Mouse (Mus musculus) heart, postnatal 0 days (tissue): ENCODE data around the gene Gimd1. TPM values are rescaled to one million over a fixed set of nuclear protein-coding genes. Genes with fewer than 3 reads are reported as not detected.

Source experiments
- ATAC-seq: fragments of 200-750 bp; cut with Nextera tagmentation; 2 replicates; pipeline ENCODE4 v1.8.0; 2017; ENCODE audit warnings: low read depth, moderate number of reproducible peaks, moderate library complexity; ENCODE audit not compliant: insufficient read depth
- DNase-seq: peaks from one replicate; pipeline ENCODE4 v3.0.0-alpha.2; 2016; ENCODE audit warnings: low spot score
- H3K27ac ChIP-seq: fragments of 300-500 bp; sonication (generic); 2 replicates; pipeline ENCODE4 v1.5.1; 2014; ENCODE audit warnings: low read depth, mild to moderate bottlenecking
- H3K27me3 ChIP-seq: fragments of 300-500 bp; sonication (generic); 2 replicates; pipeline ENCODE4 v1.6.1; 2014; ENCODE audit warnings: low read length, mixed read lengths; ENCODE audit not compliant: control insufficient read depth, insufficient read depth
- H3K36me3 ChIP-seq: fragments of 300-500 bp; sonication (generic); replicated peaks from 2 replicates; pipeline ENCODE4 v1.6.1; 2014; ENCODE audit warnings: low read length, mixed read lengths; ENCODE audit not compliant: control insufficient read depth, insufficient read depth
- H3K4me1 ChIP-seq: fragments of 300-500 bp; sonication (generic); 2 replicates; pipeline ENCODE4 v1.6.1; 2014; ENCODE audit warnings: antibody characterized with exemption; ENCODE audit not compliant: control insufficient read depth, insufficient read depth
- H3K4me2 ChIP-seq: fragments of 300-500 bp; sonication (generic); 2 replicates; pipeline ENCODE4 v1.6.1; 2014; ENCODE audit warnings: low read depth, mild to moderate bottlenecking, low read length, moderate library complexity
- H3K4me3 ChIP-seq: fragments of 300-500 bp; sonication (generic); 2 replicates; pipeline ENCODE4 v1.5.1; 2014; ENCODE audit warnings: low read depth, low read length
- H3K9ac ChIP-seq: fragments of 300-500 bp; sonication (generic); replicated peaks from 2 replicates; pipeline ENCODE4 v1.6.1; 2014; ENCODE audit warnings: low read depth, low read length, mixed read lengths
- H3K9me3 ChIP-seq: fragments of 300-500 bp; sonication (generic); replicated peaks from 2 replicates; pipeline ENCODE4 v1.6.1; 2016; ENCODE audit warnings: low read length; ENCODE audit not compliant: control insufficient read depth
- CTCF ChIP-seq: IDR thresholded peaks from 2 replicates; pipeline ENCODE4 v1.5.1; 2016; ENCODE audit warnings: antibody characterized with exemption, control low read depth, low read depth
- EP300 ChIP-seq: IDR thresholded peaks from 2 replicates; pipeline ENCODE4 v1.6.1; 2016; ENCODE audit warnings: antibody characterized with exemption, low read depth
- WGBS: fragments of 180-500 bp; shearing (Covaris S2); extraction: QIAGEN DNeasy Blood & Tissue Kit; methylation state at CpG from one replicate; pipeline ENCODE4 v1.1.7; 2014; 5-methylcytosine and 5-hydroxymethylcytosine counted together
- polyA plus RNA-seq: library from polyadenylated mRNA; unstranded; fragments of >200 nt; fragmentation: Nextera tagmentation; extraction: Ambion mirVana; gene quantifications from 2 replicates; pipeline ENCODE4 v1.2.1, GENCODE M21; 2015
- total RNA-seq: library from RNA; depleted of rRNA; stranded (reverse); fragments of >200 nt; gene quantifications from 2 replicates; pipeline ENCODE4 v1.2.3, GENCODE M21; 2014; ENCODE audit warnings: low replicate concordance

Gene Gimd1
- total and polyA plus RNA-seq, 2 experiments from 2014 or later, result not detected

- TF ChIP-seq CTCF (no peak), EP300 (no peak)
- Histone ChIP-seq H3K27ac (no peak overlapping the region), H3K9ac (no peak overlapping the region), H3K36me3 (no peaks in the 10 kb centered on the region), H3K4me1 (no peaks in the 10 kb centered on the region), H3K27me3 (no peaks in the 10 kb centered on the region), H3K4me3 (no peak overlapping the region), H3K4me2 (no peak overlapping the region), H3K9me3 (no peaks in the 10 kb centered on the region)
- DNase-seq (no peak), ATAC-seq (no peak)
- 19% methylated on average over 1 of the region's 1 CpGs for WGBS
Observed at GRCm38 (mm10) chr3:132646814-132647213, 17.2 kb downstream of the Gimd1 start.

- H3K9ac ChIP-seq, result no peak overlapping the region
- H3K36me3 ChIP-seq, result no peaks in the 10 kb centered on the region
- TF ChIP-seq EP300, result no peak
- H3K27ac ChIP-seq, result no peak overlapping the region
- ATAC-seq (no peak), DNase-seq (no peak)
- no peaks in the 10 kb centered on the region for H3K4me1 ChIP-seq
- H3K4me3 ChIP-seq, result no peak overlapping the region
- H3K27me3 ChIP-seq, result no peaks in the 10 kb centered on the region
- WGBS, result 63% methylated on average over 7 of the region's 7 CpGs
- H3K9me3 ChIP-seq, result no peaks in the 10 kb centered on the region
- no peak overlapping the region for H3K4me2 ChIP-seq
Observed at GRCm38 (mm10) chr3:132649368-132649767, 19.7 kb downstream of the Gimd1 start.

GRCm38 (mm10) chr3:132650191-132650590, 20.6 kb downstream of the Gimd1 start:
- Histone ChIP-seq H3K4me3 (no peak overlapping the region), H3K27me3 (no peaks in the 10 kb centered on the region), H3K4me1 (no peaks in the 10 kb centered on the region), H3K27ac (no peak overlapping the region), H3K4me2 (no peak overlapping the region), H3K9ac (no peak overlapping the region), H3K9me3 (no peaks in the 10 kb centered on the region), H3K36me3 (no peaks in the 10 kb centered on the region)
- TF ChIP-seq EP300 (no peak), CTCF (no peak)
- WGBS, result 64% methylated on average over 5 of the region's 5 CpGs
- ATAC-seq (no peak), DNase-seq (no peak)

GRCm38 (mm10) chr3:132651776-132652175, 22.2 kb downstream of the Gimd1 start:
- Histone ChIP-seq H3K4me3 (no peak overlapping the region), H3K9me3 (no peaks in the 10 kb centered on the region), H3K36me3 (no peaks in the 10 kb centered on the region), H3K4me1 (no peaks in the 10 kb centered on the region), H3K27ac (no peak overlapping the region), H3K27me3 (no peaks in the 10 kb centered on the region), H3K9ac (no peak overlapping the region), H3K4me2 (no peak overlapping the region)
- DNase-seq (no peak), ATAC-seq (no peak)
- TF ChIP-seq EP300 (no peak), CTCF (no peak)
- WGBS, result 48% methylated on average over 3 of the region's 3 CpGs

- H3K9ac ChIP-seq, result no peak overlapping the region
- DNase-seq, result no peak
- H3K27me3 ChIP-seq, result no peaks in the 10 kb centered on the region
- no peaks in the 10 kb centered on the region for H3K36me3 ChIP-seq
- no peak overlapping the region for H3K27ac ChIP-seq
- no peak overlapping the region for H3K4me3 ChIP-seq
- no peak overlapping the region for H3K4me2 ChIP-seq
- no peaks in the 10 kb centered on the region for H3K9me3 ChIP-seq
- TF ChIP-seq CTCF (no peak), EP300 (no peak)
- H3K4me1 ChIP-seq, result no peaks in the 10 kb centered on the region
- ATAC-seq, result no peak
- WGBS, result 86% methylated on average over 7 of the region's 7 CpGs
Observed at GRCm38 (mm10) chr3:132653959-132654358, 24.3 kb downstream of the Gimd1 start.

- Histone ChIP-seq H3K9me3 (no peaks in the 10 kb centered on the region), H3K36me3 (peaks cover 19% of the 10 kb centered on the region), H3K9ac (no peak overlapping the region), H3K4me2 (no peak overlapping the region), H3K4me1 (no peaks in the 10 kb centered on the region), H3K27me3 (no peaks in the 10 kb centered on the region), H3K4me3 (no peak overlapping the region), H3K27ac (no peak overlapping the region)
- 90% methylated on average over 2 of the region's 2 CpGs for WGBS
- no peak for ATAC-seq
- DNase-seq, result no peak
- no peak for TF ChIP-seq EP300
- no peak for TF ChIP-seq CTCF
Observed at GRCm38 (mm10) chr3:132655955-132656354, 26.3 kb downstream of the Gimd1 start.
